Mouse (Mus musculus) urinary bladder, postnatal 4 days (tissue): ENCODE data around the gene Smok3b.

ENCODE experiments used
- DNase-seq, 2 experiments: peaks; one replicate each; pipeline ENCODE4 v3.0.0; 2021 to 2022; ENCODE audit warnings: low spot score in 2 of 2

Gene Smok3b

GRCm38 (mm10) chr5:138085421-138085911, 64.2 kb downstream of the Smok3b start:
- peak in 1 of 2 experiments; percentile 52 for DNase-seq

- no peak for DNase-seq
Measured at GRCm38 (mm10) chr5:138086842-138087241, 65.6 kb downstream of the Smok3b start.

GRCm38 (mm10) chr5:138088366-138088765, 67.1 kb downstream of the Smok3b start:
- no peak for DNase-seq

GRCm38 (mm10) chr5:138089108-138089551, 67.9 kb downstream of the Smok3b start:
- no peak for DNase-seq

GRCm38 (mm10) chr5:138090271-138090670, 69.0 kb downstream of the Smok3b start:
- DNase-seq, result no peak

- DNase-seq, result no peak
Measured at GRCm38 (mm10) chr5:138090737-138091136, 69.5 kb downstream of the Smok3b start.

- DNase-seq, result no peak
Measured at GRCm38 (mm10) chr5:138092771-138093170, 71.5 kb downstream of the Smok3b start.

GRCm38 (mm10) chr5:138094474-138094873, 73.2 kb downstream of the Smok3b start:
- no peak for DNase-seq
